Mouse (Mus musculus): ENCODE data around the gene Zcchc8.

DNA sequence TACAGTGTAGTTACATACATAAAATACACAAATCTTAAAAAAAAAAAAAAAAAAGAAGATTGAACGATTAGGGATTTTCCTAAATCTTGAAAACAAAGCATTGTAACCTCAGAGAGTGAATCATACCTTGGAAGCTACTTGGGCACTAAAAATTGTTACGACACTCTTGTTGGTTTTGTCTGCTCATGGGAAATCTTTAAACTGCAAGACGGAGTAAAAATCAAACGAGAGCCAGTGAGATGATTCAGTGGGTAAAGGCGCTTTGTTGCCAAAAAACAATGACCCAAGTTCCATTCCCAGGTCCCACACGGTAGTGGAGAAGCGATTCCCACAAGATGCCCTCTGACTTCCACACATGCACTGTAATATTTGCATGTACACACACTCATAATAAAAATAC, 24.7 kb downstream of the Zcchc8 start:
- no peak for TF ChIP-seq POLR2A (IDR thresholded peaks at IDR 0.05; ENCODE audit: low read depth, low read length)
- TF ChIP-seq CTCF (IDR thresholded peaks at IDR 0.05; ENCODE audit: extremely low read depth, insufficient read length, insufficient replicate concordance, low read depth, low read length), result no peak
